Mouse (Mus musculus) limb, embryonic 11.5 days (tissue): ENCODE results near the gene Mylpf. TPM values are rescaled to one million over a fixed set of nuclear protein-coding genes. Genes with fewer than 3 reads are reported as not detected.
"Not testable (repeated sequence)": the region's sequence is repeated elsewhere in the genome, so short reads cannot be mapped to it uniquely, and the experiment has no call there.

ENCODE experiments used
- ATAC-seq: fragments of 200-750 bp; cut with Nextera tagmentation; 2 replicates; pipeline ENCODE4 v1.8.0; 2017; ENCODE audit warnings: low read depth; ENCODE audit not compliant: insufficient number of reproducible peaks, low FRiP score, low TSS enrichment
- DNase-seq: peaks from one replicate; pipeline ENCODE4 v3.0.0-alpha.2; 2015; ENCODE audit warnings: low spot score
- H3K27ac ChIP-seq: fragments of 300-500 bp; sonication (generic); replicated peaks from 2 replicates; pipeline ENCODE4 v1.5.1; 2014; ENCODE audit warnings: low read depth, mild to moderate bottlenecking, low read length
- H3K27me3 ChIP-seq: fragments of 300-500 bp; sonication (generic); 2 replicates; pipeline ENCODE4 v1.6.1; 2014; ENCODE audit warnings: mild to moderate bottlenecking, low read length, mixed read lengths; ENCODE audit not compliant: control insufficient read depth, insufficient read depth
- H3K36me3 ChIP-seq: fragments of 300-500 bp; sonication (generic); 2 replicates; pipeline ENCODE4 v1.6.1; 2014; ENCODE audit warnings: mild to moderate bottlenecking, low read length, moderate library complexity, mixed read lengths; ENCODE audit not compliant: control insufficient read depth, insufficient read depth
- H3K4me1 ChIP-seq: fragments of 300-500 bp; sonication (generic); 2 replicates; pipeline ENCODE4 v1.6.1; 2014; ENCODE audit warnings: low read length, mixed read lengths; ENCODE audit not compliant: control insufficient read depth, insufficient read depth
- H3K4me2 ChIP-seq: fragments of 300-500 bp; sonication (generic); 2 replicates; pipeline ENCODE4 v1.6.1; 2014; ENCODE audit warnings: low read depth, mild to moderate bottlenecking, moderate library complexity; ENCODE audit not compliant: severe bottlenecking
- H3K4me3 ChIP-seq: fragments of 300-500 bp; sonication (generic); 2 replicates; pipeline ENCODE4 v1.5.1; 2014; ENCODE audit warnings: low read depth, low read length
- H3K9ac ChIP-seq: fragments of 300-500 bp; sonication (generic); 2 replicates; pipeline ENCODE4 v1.6.1; 2014; ENCODE audit warnings: mild to moderate bottlenecking, low read length
- H3K9me3 ChIP-seq: fragments of 300-500 bp; sonication (generic); 2 replicates; pipeline ENCODE4 v1.6.1; 2016; ENCODE audit warnings: low read length; ENCODE audit not compliant: control insufficient read depth
- WGBS: fragments of 180-500 bp; shearing (Covaris S2); extraction: QIAGEN DNeasy Blood & Tissue Kit; methylation state at CpG from one replicate; pipeline ENCODE4 v1.1.7; 2014; 5-methylcytosine and 5-hydroxymethylcytosine counted together
- polyA plus RNA-seq: library from polyadenylated mRNA; unstranded; fragments of >200 nt; fragmentation: Nextera tagmentation; extraction: Ambion mirVana; gene quantifications from 2 replicates; pipeline ENCODE4 v1.2.1, GENCODE M21; 2014

Gene Mylpf
- 33.6 and 33.7 TPM in 2 replicates for polyA plus RNA-seq

GRCm38 (mm10) chr7:127208553-127209438 lies at the start of gene Mylpf:
Gene Mylpf (plus strand): TSS chr7:127208890.
- no peaks in the 10 kb centered on the region for H3K27me3 ChIP-seq
- under 1% methylated on average over 41 of the region's 44 CpGs for WGBS

DNA sequence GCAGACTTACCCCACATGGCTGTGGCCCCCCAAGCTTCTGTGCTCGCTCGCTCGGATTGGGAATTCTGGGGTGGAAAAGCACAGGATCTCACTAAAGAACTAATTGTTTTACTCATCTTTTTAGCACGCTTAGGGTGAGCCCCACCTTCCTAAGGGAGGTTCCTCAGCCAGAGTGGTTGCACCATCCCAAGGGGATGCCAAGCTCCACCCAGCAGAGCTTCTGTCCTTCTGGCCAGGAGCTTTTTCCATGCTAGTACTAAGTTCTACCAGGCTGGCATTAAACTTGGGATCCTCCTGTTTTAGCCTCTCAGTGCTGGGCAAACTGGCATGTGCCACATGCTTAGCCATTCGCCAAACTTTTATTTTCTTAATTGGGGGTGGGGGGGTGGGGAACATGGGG lies 46.1 kb upstream of the Mylpf start:
- Histone ChIP-seq H3K36me3 (no peaks in the 10 kb centered on the region), H3K27ac (no peak overlapping the region), H3K27me3 (no peaks in the 10 kb centered on the region), H3K9me3 (no peaks in the 10 kb centered on the region), H3K4me2 (no peak overlapping the region), H3K4me1 (no peaks in the 10 kb centered on the region), H3K4me3 (no peak overlapping the region), H3K9ac (no peak overlapping the region)
- 88% methylated on average over 5 of the region's 5 CpGs for WGBS
- DNase-seq (no peak), ATAC-seq (no peak)

More at GRCm38 (mm10) chr7:127208553-127209438, at the start of gene Mylpf:
- peak within 1 kb of the TSS; percentile 84 for H3K9ac ChIP-seq
- H3K36me3 ChIP-seq: no peaks in the 10 kb centered on the region; the same call in 1 of the 2 replicates
- ATAC-seq (peak; percentile 95), DNase-seq (peak; percentile 93)
- peak within 1 kb of the TSS; percentile 92 for H3K4me3 ChIP-seq
- peak within 1 kb of the TSS; percentile 96 for H3K4me2 ChIP-seq
- no peaks in the 10 kb centered on the region for H3K9me3 ChIP-seq
- H3K4me1 ChIP-seq: peaks cover 13% of the 10 kb centered on the region
- H3K27ac ChIP-seq: peak within 1 kb of the TSS; percentile 86

GRCm38 (mm10) chr7:127164002-127164401 lies 44.7 kb upstream of the Mylpf start:
- no peaks in the 10 kb centered on the region for H3K9me3 ChIP-seq
- WGBS: 81% methylated on average over 4 of the region's 4 CpGs
- no peak overlapping the region for H3K4me2 ChIP-seq
- no peak overlapping the region for H3K9ac ChIP-seq
- ATAC-seq (no peak), DNase-seq (no peak)
- H3K4me3 ChIP-seq: no peak overlapping the region
- H3K36me3 ChIP-seq: no peaks in the 10 kb centered on the region
- H3K4me1 ChIP-seq: no peaks in the 10 kb centered on the region
- no peaks in the 10 kb centered on the region for H3K27me3 ChIP-seq
- no peak overlapping the region for H3K27ac ChIP-seq

- no peak overlapping the region for H3K9ac ChIP-seq
- ATAC-seq (no peak), DNase-seq (no peak)
- H3K27ac ChIP-seq: no peak overlapping the region
- no peak overlapping the region for H3K4me2 ChIP-seq
- 88% methylated on average over 12 of the region's 12 CpGs for WGBS
- no peaks in the 10 kb centered on the region for H3K4me1 ChIP-seq
- H3K27me3 ChIP-seq: no peaks in the 10 kb centered on the region
- no peaks in the 10 kb centered on the region for H3K9me3 ChIP-seq
- no peaks in the 10 kb centered on the region for H3K36me3 ChIP-seq
- H3K4me3 ChIP-seq: no peak overlapping the region
These were observed 42.8 kb upstream of the Mylpf start for GRCm38 (mm10) chr7:127165607-127166493.

- WGBS: 84% methylated on average over 5 of the region's 5 CpGs
- H3K9me3 ChIP-seq: no peaks in the 10 kb centered on the region
- H3K27ac ChIP-seq: no peak overlapping the region
- no peaks in the 10 kb centered on the region for H3K27me3 ChIP-seq
- no peaks in the 10 kb centered on the region for H3K4me1 ChIP-seq
- H3K4me2 ChIP-seq: no peak overlapping the region
- H3K36me3 ChIP-seq: no peaks in the 10 kb centered on the region
- no peak overlapping the region for H3K4me3 ChIP-seq
- ATAC-seq (no peak), DNase-seq (no peak)
- no peak overlapping the region for H3K9ac ChIP-seq
These were observed 42.2 kb upstream of the Mylpf start for GRCm38 (mm10) chr7:127166501-127166900.

- DNase-seq (no peak), ATAC-seq (no peak)
- no peak overlapping the region for H3K4me3 ChIP-seq
- no peaks in the 10 kb centered on the region for H3K27me3 ChIP-seq
- no peak overlapping the region for H3K27ac ChIP-seq
- no peaks in the 10 kb centered on the region for H3K4me1 ChIP-seq
- no peaks in the 10 kb centered on the region for H3K36me3 ChIP-seq
- H3K4me2 ChIP-seq: no peak overlapping the region
- no peak overlapping the region for H3K9ac ChIP-seq
- H3K9me3 ChIP-seq: no peaks in the 10 kb centered on the region
- WGBS: 72% methylated on average over 4 of the region's 4 CpGs
These were observed 31.8 kb upstream of the Mylpf start for GRCm38 (mm10) chr7:127176937-127177336.

DNA sequence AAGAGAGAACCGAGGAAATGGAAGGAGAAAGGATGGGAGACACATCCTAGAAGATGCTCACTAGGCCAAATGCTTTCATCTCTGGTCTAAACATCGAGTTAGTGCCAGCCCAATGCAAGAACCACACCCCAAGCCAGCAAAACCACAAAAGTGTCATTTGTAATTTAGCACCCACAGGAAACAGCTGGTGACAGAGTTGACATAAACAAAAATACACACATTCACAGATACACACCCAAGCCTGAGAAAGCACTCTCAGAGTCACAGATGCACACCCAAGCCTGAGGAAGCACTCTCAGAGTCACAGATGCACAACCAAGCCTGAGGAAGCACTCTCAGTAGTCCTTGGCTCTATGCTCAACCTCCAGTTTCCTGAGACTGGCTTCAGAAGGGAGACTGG lies 27.9 kb upstream of the Mylpf start:
- Histone ChIP-seq H3K36me3 (no peaks in the 10 kb centered on the region), H3K9me3 (no peaks in the 10 kb centered on the region), H3K4me2 (no peak overlapping the region), H3K4me3 (no peak overlapping the region), H3K9ac (no peak overlapping the region), H3K27me3 (no peaks in the 10 kb centered on the region), H3K27ac (no peak overlapping the region), H3K4me1 (no peaks in the 10 kb centered on the region)
- ATAC-seq: no peak
- 66% methylated on average over 2 of the region's 2 CpGs for WGBS
- no peak for DNase-seq

- not testable (repeated sequence) for DNase-seq, H3K9me3 ChIP-seq, H3K4me1 ChIP-seq, H3K4me3 ChIP-seq, H3K27me3 ChIP-seq, H3K36me3 ChIP-seq, H3K9ac ChIP-seq, ATAC-seq, H3K4me2 ChIP-seq, H3K27ac ChIP-seq
- 33% methylated on average over 3 of the region's 3 CpGs for WGBS
These were observed 27.0 kb upstream of the Mylpf start for GRCm38 (mm10) chr7:127181724-127182123.
